Mouse (Mus musculus) urinary bladder, postnatal 10 days (tissue): Measurements from ENCODE around the gene Fam149a.

Experiments used
- DNase-seq: peaks from one replicate; pipeline ENCODE4 v3.0.0; 2022; ENCODE audit warnings: low spot score

The Fam149a gene

GRCm38 (mm10) chr8:45381963-45382347 lies at the start of gene Fam149a:
Gene Fam149a (minus strand): TSS chr8:45382291.
- no peak for DNase-seq

- DNase-seq: no peak
These were observed 38.1 kb upstream of the Fam149a start for GRCm38 (mm10) chr8:45420151-45420550.

GRCm38 (mm10) chr8:45414965-45415364 lies 32.9 kb upstream of the Fam149a start:
- no peak for DNase-seq

DNA sequence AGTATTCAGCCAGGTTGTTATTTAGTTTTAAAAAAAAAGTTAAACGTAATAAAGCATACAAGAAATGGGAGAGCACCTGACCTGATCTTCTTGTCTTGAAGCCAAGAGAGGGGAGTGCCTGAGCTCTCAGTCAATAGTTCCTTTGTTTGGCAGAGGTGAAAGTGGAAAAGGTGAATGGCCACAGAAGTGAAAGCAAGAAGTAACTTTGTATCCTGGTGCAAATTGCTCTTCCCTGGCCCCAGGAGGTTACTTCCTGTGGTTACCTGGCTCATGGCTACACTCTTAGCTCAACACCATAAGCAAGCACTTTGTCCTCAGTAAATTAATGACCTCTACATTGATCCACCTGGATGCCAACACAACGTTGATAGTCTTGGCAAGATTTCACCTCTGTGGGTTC lies 28.8 kb upstream of the Fam149a start, which contains the start of gene Tlr3:
Gene Tlr3 (minus strand): TSS at position 199 of the 400 bp plus-strand sequence.
- no peak for DNase-seq

DNA sequence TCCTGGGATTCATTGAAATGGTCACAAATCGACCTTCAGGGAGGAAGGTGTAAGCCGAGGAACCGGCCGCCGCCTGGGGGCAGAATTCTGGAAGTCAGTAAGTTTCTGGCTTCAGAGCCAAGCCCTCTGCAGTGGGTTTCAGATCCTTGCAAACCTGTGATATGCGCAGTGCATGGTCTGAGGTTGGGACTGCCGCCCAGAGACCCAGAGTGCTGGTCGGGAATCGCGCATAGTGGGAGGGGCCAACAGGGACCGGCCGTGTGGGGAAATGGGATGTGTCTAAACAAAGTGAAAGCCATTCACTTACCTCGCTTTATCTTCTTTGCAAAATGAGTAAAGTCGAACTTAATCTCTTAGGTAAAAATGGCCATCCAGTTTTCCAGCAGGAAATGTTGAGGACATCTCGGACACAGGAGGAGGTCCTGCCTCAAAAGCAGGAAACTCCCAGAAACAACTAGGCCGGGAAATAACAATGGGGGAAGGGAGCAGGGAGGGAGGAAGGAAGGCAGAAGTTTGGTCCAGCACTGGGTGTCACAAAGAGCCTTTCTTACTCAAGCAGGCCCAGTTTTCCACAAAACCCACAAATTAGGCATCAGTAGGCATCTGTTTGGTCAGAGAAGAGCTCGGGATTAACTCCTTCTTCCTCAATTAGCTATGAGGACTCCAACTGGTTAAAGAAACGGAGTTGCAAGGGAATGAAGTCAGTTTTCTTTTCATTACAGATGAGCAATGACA lies 28.2 kb upstream of the Fam149a start:
- peak; percentile 10 for DNase-seq

DNA sequence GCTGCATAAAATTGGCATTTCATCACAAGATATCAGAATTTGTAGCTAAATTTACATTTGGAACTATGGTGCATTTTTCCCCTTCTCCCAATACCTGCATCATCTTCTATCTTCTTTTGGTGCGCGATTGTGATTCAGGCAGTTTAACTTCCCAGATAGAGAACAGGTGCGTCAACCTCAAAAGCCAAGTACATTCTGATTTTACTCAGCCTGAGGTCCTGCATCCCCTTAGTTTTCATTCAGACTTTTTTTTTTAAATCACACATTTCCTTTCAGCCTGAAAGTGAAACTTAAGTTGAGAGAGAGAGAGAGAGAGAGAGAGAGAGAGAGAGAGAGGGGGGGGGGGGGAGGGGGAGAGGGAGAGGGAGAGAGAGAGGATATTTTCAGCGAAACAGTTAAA lies 27.6 kb upstream of the Fam149a start:
- no peak for DNase-seq

DNA sequence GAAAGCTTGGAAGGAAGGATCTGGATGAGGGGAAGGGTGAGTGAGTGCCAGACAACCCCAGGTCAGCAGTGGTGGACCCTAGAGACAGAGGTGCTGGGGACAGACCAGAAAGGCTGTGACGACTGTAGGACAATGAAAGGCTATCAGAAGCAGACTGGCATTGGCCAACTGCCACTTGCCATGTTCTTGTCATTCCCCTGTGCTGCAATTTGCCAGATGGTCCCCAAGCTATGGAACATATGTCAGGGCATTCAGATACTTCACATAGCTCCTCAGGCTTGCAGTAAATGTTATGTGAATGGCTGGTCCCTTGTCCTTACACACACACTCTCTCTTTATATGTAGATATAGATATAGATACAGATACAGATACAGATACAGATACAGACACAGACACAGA lies 1.2 kb upstream of the Fam149a start:
- DNase-seq: no peak

DNA sequence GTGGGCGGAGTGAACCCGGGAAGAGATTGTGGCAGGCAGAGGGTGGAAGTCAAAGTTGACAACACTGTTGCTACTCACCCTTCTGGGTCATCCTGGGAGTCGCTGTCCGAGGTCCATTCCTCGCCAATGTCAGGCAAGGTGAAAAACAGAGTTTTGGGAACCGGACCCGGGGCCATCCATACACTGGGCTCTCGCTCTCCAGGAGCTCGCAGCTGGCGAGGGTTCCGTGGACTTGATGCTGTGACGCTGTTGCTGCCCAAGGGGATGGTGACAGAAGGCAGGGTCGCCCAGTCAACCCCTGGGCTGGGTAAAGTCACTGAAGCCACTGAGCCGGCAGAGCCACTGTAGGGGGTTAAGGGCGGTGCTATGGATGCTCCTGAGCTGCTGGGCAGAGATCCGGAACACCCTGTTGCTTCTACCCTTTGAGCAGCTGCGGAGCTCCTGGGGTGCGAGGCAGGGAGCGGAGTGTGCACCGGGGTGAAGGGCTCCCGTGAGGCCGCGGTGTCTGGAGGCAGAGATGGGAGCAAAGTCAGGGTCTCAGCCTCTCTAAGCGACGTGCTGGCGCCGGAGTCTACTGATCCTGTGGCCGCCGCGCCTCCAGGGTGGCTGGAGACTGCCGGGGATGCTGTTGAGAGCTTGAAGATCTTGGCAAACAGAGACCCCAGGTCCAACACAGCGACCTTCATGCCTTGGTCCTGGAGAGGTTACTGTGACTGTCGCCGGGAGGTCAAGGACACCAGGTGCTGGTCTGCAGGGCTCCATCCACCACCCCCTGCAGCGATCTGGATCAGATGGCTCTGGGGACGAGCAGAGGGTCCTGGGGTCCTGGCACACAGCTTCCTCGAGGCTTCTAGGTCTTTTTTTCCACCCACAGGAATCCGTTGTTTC lies 772 bp downstream of the Fam149a start:
- DNase-seq: no peak

- no peak for DNase-seq
These were observed 1.5 kb downstream of the Fam149a start for GRCm38 (mm10) chr8:45380598-45380997.

DNA sequence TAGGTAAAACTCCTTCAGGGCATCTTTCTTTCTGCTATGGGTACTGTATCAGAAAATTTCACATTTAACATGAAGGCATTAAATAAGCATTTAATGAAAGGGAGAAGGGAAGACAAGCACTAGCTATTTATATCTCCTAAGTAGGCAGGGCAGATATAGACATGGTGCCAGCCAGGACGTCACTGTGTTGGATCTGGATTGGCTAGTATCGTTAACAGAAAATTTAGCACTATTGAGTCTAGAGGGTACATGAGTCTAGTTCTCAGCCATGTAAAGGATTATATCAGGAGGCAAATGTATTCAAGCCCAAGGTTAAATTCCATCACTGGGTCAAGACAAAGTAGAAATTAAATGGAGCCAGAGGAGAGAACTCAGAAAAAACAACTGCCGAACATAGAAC lies 8.0 kb downstream of the Fam149a start:
- no peak for DNase-seq

GRCm38 (mm10) chr8:45367154-45367553 lies 14.9 kb downstream of the Fam149a start:
- DNase-seq: no peak

DNA sequence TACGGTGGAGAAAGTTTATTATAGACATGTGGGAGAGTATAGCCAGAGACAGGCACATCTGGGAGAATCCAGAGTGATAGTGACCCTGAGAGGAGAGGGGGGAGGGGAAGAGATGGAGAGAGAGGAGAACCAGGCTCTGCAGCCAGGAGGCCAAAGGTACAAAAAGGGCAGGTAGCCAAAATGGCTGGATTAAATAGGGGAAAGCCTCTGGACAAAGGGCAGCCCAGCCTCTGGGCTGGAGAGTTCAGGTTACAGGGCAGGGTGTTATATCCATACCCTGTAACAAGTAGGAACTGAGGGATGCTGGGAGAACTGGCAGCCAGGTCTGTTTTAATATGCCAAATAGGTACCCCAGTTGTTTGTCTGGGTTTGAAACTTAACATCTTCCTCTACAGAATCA lies 18.9 kb downstream of the Fam149a start:
- DNase-seq: no peak

GRCm38 (mm10) chr8:45362323-45362722 lies 19.8 kb downstream of the Fam149a start:
- DNase-seq: no peak

GRCm38 (mm10) chr8:45359091-45359605 lies 22.9 kb downstream of the Fam149a start:
- DNase-seq: no peak

- no peak for DNase-seq
These were observed 23.8 kb downstream of the Fam149a start for GRCm38 (mm10) chr8:45358132-45358918.

DNA sequence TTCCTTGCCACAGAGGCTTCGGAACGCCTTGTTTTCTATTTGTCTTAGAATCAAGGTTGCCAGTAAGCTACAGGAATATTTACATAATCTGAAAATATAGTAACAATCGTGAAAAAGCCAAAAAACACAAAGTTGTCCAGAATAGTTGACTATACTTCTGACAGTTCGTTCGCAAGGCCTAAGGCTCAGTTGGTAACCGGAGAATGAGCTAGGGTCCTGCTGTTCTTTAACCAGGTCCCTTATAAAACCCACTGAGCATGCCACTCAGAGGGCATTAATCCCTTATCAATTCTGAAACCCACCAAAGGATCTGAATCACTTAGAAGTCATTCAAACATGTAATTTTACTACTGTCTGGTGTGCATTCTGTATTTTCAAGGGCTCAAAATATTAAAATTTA lies 26.3 kb downstream of the Fam149a start:
- DNase-seq: no peak

- no peak for DNase-seq
These were observed 37.1 kb downstream of the Fam149a start for GRCm38 (mm10) chr8:45345031-45345430.

DNA sequence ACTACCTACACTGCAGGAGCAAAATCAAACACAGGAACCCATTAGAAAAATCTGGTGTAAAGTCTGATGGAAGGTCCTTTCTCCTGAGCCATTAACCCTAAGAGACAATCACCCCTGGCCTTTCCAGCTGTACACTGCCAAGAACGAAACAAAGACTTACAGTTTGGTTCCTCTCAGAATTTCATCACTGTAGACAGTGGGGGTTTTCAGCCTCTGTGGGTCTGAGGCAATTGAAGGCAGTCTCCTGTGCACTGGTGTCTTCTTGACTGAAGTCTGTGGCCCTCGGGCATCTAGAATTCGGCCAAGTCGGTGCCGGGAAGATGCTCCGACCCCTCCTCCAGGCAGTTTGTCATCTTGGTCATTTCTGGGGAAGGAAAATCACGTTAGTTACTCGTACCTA lies 37.8 kb downstream of the Fam149a start:
- no peak for DNase-seq

- DNase-seq: no peak
These were observed 40.2 kb downstream of the Fam149a start for GRCm38 (mm10) chr8:45341630-45342628.

DNA sequence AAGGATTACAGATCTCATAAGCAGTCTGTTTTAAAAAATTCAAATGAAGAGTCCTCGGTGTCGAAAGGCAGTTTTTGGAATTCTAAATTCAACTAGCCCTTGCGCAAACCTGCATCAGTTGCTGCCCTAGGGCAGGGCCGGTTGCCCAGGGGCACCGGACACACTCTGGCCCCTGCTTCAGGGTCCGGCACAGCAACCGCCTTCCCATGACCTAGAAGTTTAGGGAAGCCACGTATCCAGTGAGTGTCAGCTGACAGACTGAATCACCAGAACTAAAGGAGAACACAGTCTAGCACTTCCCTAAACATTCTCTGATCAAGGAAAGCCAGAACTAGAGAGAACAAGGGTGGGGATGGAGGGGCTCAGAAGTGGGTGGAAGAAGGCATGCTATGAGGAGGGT lies 48.6 kb downstream of the Fam149a start:
- no peak for DNase-seq
